Mouse (Mus musculus): ENCODE data around the gene Anapc11. TPM values are rescaled to one million over a fixed set of nuclear protein-coding genes. Genes with fewer than 3 reads are reported as not detected.
A peak's percentile ranks its signal among the peaks of the same experiment; 100 is the strongest.
"Not testable (repeated sequence)": the region's sequence is repeated elsewhere in the genome, so short reads cannot be mapped to it uniquely, and the experiment has no call there.

Anapc11 gene
- total RNA-seq, 2 experiments from 2014 or later, result 84.4 to 89.0 TPM

- DNase-seq, result no peak
These were observed 24.0 kb upstream of the Anapc11 start for GRCm38 (mm10) chr11:120574278-120574600.

- DNase-seq, result no peak
These were observed 23.2 kb upstream of the Anapc11 start for GRCm38 (mm10) chr11:120575046-120575445.

- no peak for DNase-seq
These were observed 22.3 kb upstream of the Anapc11 start for GRCm38 (mm10) chr11:120575940-120576339.

- DNase-seq, result no peak
These were observed 21.7 kb upstream of the Anapc11 start for GRCm38 (mm10) chr11:120576365-120576981.

- DNase-seq, result peak; percentile 3 to 49
These were observed 20.8 kb upstream of the Anapc11 start for GRCm38 (mm10) chr11:120577211-120578023.

GRCm38 (mm10) chr11:120578024-120578693 is 20.1 kb upstream of the Anapc11 start:
- peak in 1 of 2 experiments; percentile 6 for DNase-seq

- DNase-seq, result no peak
These were observed 19.5 kb upstream of the Anapc11 start for GRCm38 (mm10) chr11:120578694-120579243.

- peak; percentile 72 to 89 for DNase-seq
These were observed 18.7 kb upstream of the Anapc11 start for GRCm38 (mm10) chr11:120579316-120580107.

- peak; percentile 30 to 35 for DNase-seq
These were observed 18.0 kb upstream of the Anapc11 start for GRCm38 (mm10) chr11:120580190-120580589.

GRCm38 (mm10) chr11:120580871-120581331 is 17.3 kb upstream of the Anapc11 start:
- peak; percentile 59 to 72 for DNase-seq

- peak; percentile 92 to 93 for DNase-seq
These were observed 16.5 kb upstream of the Anapc11 start, which contains the start of gene Arhgdia for GRCm38 (mm10) chr11:120581490-120582267. TSS of gene Arhgdia (minus strand) at chr11:120581624.

GRCm38 (mm10) chr11:120582268-120582981 is 15.8 kb upstream of the Anapc11 start:
- peak; percentile 35 to 60 for DNase-seq

- not testable (repeated sequence) for DNase-seq
These were observed 15.3 kb upstream of the Anapc11 start for GRCm38 (mm10) chr11:120582982-120583293.

- DNase-seq, result no peak
These were observed 14.3 kb upstream of the Anapc11 start for GRCm38 (mm10) chr11:120583937-120584336.

- no peak for DNase-seq
These were observed 9.7 kb upstream of the Anapc11 start for GRCm38 (mm10) chr11:120588531-120588930.

- peak in 1 of 2 experiments; percentile 30 for DNase-seq
These were observed 683 bp upstream of the Anapc11 start for GRCm38 (mm10) chr11:120597240-120598235.

- DNase-seq, result no peak
These were observed 849 bp downstream of the Anapc11 start for GRCm38 (mm10) chr11:120598990-120599549.

GRCm38 (mm10) chr11:120600716-120601115 is 2.5 kb downstream of the Anapc11 start:
- DNase-seq, result no peak

- no peak for DNase-seq
These were observed 5.3 kb downstream of the Anapc11 start for GRCm38 (mm10) chr11:120603545-120603944.

Measured in heart, adult 18-20 months (tissue).